Mouse (Mus musculus) left cerebral cortex, postnatal 25 days (tissue): ENCODE results near the gene Hist1h4c. TPM values are rescaled to one million over a fixed set of nuclear protein-coding genes. Genes with fewer than 3 reads are reported as not detected.
A peak's percentile ranks its signal among the peaks of the same experiment; 100 is the strongest.

Source experiments
- DNase-seq, 2 experiments: peaks; one replicate each; pipeline ENCODE4 v3.0.0; 2022; ENCODE audit warnings: low spot score in 2 of 2, mixed read lengths in 1 of 2
- intact Hi-C: fragments of 180-260 bp; cut with DNase I; formaldehyde crosslinking; loops from one replicate; pipeline ENCODE4 v1.15.1; 2025
- total RNA-seq, 2 experiments: library from RNA; stranded (reverse); gene quantifications; 2 replicates each; pipeline ENCODE4 v1.2.3; 2021

Hist1h4c gene
- total RNA-seq, 2 experiments from 2014 or later: 94.8 to 129 TPM

- intact Hi-C loops: loop anchor here (1.0 kb wide), 1 partner anchor 31 kb away; no protein-coding TSS in a partner anchor
- DNase-seq: peak; percentile 81 to 88
These were observed 2.7 kb upstream of the Hist1h4c start for GRCm38 (mm10) chr13:23700786-23701520.

- intact Hi-C loops: loop anchor here (5.0 kb wide), 1 partner anchor 1657 kb away; the partner anchor contains the start of genes Hist1h2ag, Hist1h2bj and Hist1h4i
- no peak for DNase-seq
These were observed 1.5 kb upstream of the Hist1h4c start for GRCm38 (mm10) chr13:23699767-23700166.

- no peak for DNase-seq
- intact Hi-C loops: loop anchor here (1.0 to 5.0 kb wide), 4 partner anchors 15 to 1657 kb away; partner anchors contain the start of genes Hist1h1c, Hist1h2ag, Hist1h2bc and Hist1h2be
These were observed 742 bp upstream of the Hist1h4c start for GRCm38 (mm10) chr13:23698996-23699395.

- peak; percentile 44 to 72 for DNase-seq
- intact Hi-C loops: loop anchor here (1.0 to 5.0 kb wide), 4 partner anchors 13 to 1655 kb away; partner anchors contain the start of genes Hist1h1c, Hist1h2ag, Hist1h2bc and Hist1h2be
These were observed 559 bp downstream of the Hist1h4c start for GRCm38 (mm10) chr13:23697491-23698299.

GRCm38 (mm10) chr13:23696061-23696474 lies 2.2 kb downstream of the Hist1h4c start:
- no peak for DNase-seq

GRCm38 (mm10) chr13:23695514-23695913 lies 2.7 kb downstream of the Hist1h4c start, which contains the start of gene Hist1h1t:
Gene Hist1h1t, plus strand, starts transcription at chr13:23695814.
- DNase-seq: no peak
- intact Hi-C loops: loop anchor here (5.0 kb wide), 1 partner anchor 1653 kb away; the partner anchor contains the start of genes Hist1h2ag, Hist1h2bj and Hist1h4i

More at GRCm38 (mm10) chr13:23696061-23696474, 2.2 kb downstream of the Hist1h4c start:
- intact Hi-C loops: loop anchor here (5.0 kb wide), 1 partner anchor 1654 kb away; the partner anchor contains the start of genes Hist1h2ag, Hist1h2bj and Hist1h4i

GRCm38 (mm10) chr13:23694956-23695355 lies 3.3 kb downstream of the Hist1h4c start:
- intact Hi-C loops: loop anchor here (5.0 kb wide), 1 partner anchor 1653 kb away; the partner anchor contains the start of genes Hist1h2ag, Hist1h2bj and Hist1h4i

GRCm38 (mm10) chr13:23693856-23694440 lies 4.3 kb downstream of the Hist1h4c start:
- DNase-seq: no peak
- intact Hi-C loops: no loop called here

More at GRCm38 (mm10) chr13:23694956-23695355, 3.3 kb downstream of the Hist1h4c start:
- DNase-seq: no peak

GRCm38 (mm10) chr13:23689459-23689858 lies 8.8 kb downstream of the Hist1h4c start:
- intact Hi-C loops: loop anchor here (10.0 kb wide), 1 partner anchor 1865 kb away; no protein-coding TSS in a partner anchor
- DNase-seq: no peak

GRCm38 (mm10) chr13:23688956-23689355 lies 9.3 kb downstream of the Hist1h4c start:
- DNase-seq: no peak
- intact Hi-C loops: loop anchor here (10.0 kb wide), 1 partner anchor 1864 kb away; no protein-coding TSS in a partner anchor

- DNase-seq: no peak
- intact Hi-C loops: loop anchor here (10.0 kb wide), 1 partner anchor 1863 kb away; no protein-coding TSS in a partner anchor
These were observed 10.3 kb downstream of the Hist1h4c start for GRCm38 (mm10) chr13:23687907-23688306.

- intact Hi-C loops: loop anchor here (10.0 kb wide), 1 partner anchor 1862 kb away; no protein-coding TSS in a partner anchor
- no peak for DNase-seq
These were observed 11.1 kb downstream of the Hist1h4c start for GRCm38 (mm10) chr13:23687181-23687580.

GRCm38 (mm10) chr13:23685966-23686365 lies 12.3 kb downstream of the Hist1h4c start:
- intact Hi-C loops: loop anchor here (10.0 kb wide), 1 partner anchor 1861 kb away; no protein-coding TSS in a partner anchor
- DNase-seq: peak; percentile 7 to 38

GRCm38 (mm10) chr13:23685121-23685861 lies 13.0 kb downstream of the Hist1h4c start:
- peak in 1 of 2 experiments; percentile 26 for DNase-seq

GRCm38 (mm10) chr13:23684295-23684945 lies 13.8 kb downstream of the Hist1h4c start:
- DNase-seq: peak; percentile 58 to 74
- intact Hi-C loops: loop anchor here (1.0 to 10.0 kb wide), 8 partner anchors 14 to 1967 kb away; partner anchors contain the start of genes Hist1h1e, Hist1h2ag, Hist1h2ai and Hist1h2bj

More at GRCm38 (mm10) chr13:23685121-23685861, 13.0 kb downstream of the Hist1h4c start:
- intact Hi-C loops: loop anchor here (10.0 kb wide), 1 partner anchor 1860 kb away; no protein-coding TSS in a partner anchor

- DNase-seq: peak; percentile 91 to 98
- intact Hi-C loops: loop anchor here (1.0 to 10.0 kb wide), 8 partner anchors 14 to 1967 kb away; partner anchors contain the start of genes Hist1h1e, Hist1h2ag, Hist1h2ai and Hist1h2bj
These were observed 14.4 kb downstream of the Hist1h4c start, which contains the start of the genes Hist1h2ac and Hist1h2bc for GRCm38 (mm10) chr13:23683755-23684281. Gene Hist1h2ac, minus strand, starts transcription at chr13:23683948. Gene Hist1h2bc, plus strand, starts transcription at chr13:23684199.
